Mouse (Mus musculus) ZHBTc4 (cell line): Measurements from ENCODE around the gene M6pr.

Source experiments
- DNase-seq: peaks from one replicate; pipeline ENCODE4 v3.0.0-alpha.2; 2011; ENCODE audit warnings: low read depth, low spot score

The M6pr gene

GRCm38 (mm10) chr6:122298223-122298609 lies 10.3 kb upstream of the M6pr start:
- DNase-seq = no peak

DNA sequence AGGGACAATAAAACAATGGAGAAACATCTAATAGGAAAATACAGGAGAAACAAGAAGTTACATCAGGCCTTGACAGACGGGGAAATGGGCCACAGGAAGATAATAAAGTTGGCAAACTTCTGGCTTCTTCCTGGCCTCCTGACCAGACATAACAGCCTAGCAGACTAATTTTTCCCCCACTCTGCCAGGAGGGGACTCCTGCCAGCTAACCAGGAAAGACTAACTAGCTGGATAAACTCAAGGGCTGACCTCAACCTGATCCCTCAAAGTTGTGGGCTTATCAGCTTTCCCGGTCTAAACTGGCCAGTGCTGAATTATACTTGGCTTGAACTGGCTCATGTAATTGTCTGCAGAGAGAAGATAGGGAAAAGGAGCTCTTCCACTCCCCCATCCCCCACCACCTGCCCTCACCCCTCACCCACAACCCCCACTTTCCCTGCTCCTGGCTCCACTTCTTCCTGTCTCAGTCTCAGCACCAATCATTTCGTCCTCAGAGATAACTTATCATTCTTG lies 8.8 kb upstream of the M6pr start:
- peak; percentile 19 for DNase-seq

- DNase-seq = no peak
These were observed 6.4 kb upstream of the M6pr start for GRCm38 (mm10) chr6:122302121-122302520.

- no peak for DNase-seq
These were observed 5.9 kb upstream of the M6pr start for GRCm38 (mm10) chr6:122302661-122303060.

DNA sequence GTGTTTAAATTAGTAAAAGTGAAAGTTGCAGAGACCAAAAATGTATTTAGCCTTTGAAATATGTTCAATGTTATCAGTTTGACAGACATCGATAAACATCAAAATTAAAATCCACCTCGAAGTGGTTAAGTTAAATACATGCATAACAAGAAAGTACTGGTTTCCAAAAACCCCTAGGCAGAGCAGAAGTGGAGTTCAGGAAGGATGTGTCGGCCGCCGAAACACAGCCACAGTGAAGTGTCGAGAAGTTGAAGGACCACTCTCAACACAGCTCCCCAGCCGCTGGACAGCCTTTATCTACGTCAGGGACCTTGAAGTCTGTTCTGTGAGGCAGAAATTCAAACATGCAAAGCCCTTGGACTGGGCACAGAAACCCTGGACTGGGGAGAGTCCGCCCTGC lies 5.0 kb upstream of the M6pr start:
- DNase-seq = no peak

DNA sequence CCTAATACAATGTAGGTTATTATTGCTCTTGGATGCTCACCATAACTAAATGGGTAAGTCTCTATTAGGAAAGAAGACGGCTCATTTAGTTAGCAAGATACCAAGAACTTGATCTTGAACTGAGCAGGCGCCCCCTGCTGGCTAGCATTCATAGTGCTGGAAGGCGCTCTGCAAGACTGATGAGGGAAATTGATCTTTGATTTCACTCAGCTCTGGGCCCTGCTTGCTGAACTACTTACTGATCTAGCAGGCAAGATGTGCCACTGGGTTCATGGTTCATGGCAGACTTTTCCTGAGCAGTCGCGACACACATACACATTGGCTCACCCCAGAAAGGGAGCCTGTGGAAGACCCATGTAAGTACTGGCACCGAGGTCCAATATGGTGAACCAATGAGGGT lies 4.2 kb upstream of the M6pr start:
- peak; percentile 93 for DNase-seq

DNA sequence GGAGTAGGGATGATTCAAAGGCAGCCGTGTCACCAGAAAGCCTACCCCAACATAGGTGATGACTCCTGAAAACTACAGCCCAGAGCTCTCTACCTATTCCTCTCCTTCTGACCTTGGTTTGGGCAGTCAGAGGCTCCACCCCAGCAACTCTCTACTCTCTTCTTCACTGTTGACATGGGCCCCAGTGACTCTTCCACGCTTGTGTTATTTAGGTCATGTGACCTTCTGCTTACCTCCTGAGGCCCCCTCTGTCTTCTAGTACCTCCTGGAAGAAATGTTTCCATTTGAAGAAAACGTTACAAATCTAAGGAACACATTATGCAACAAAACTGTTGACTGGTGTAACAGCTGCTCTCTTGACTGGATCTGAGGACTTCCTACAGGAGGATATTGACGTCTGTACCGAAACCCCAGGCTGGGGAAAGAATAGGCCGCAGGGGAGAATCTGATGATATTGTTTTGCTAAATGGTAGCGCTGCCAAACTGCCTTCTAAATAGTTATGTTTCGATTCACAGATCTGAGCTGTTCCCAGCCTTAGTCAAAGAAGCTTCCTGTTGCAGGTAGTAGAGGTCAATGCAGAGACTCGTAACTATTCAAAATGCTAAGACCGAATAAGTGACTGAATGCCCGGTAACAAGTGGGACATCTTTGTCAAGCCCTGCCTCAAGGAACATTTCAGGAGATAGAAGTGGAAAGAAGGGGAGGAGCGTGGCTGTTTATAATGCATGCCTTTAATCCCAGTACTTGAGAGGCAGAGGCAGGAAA lies 3.5 kb upstream of the M6pr start:
- peak; percentile 61 for DNase-seq

DNA sequence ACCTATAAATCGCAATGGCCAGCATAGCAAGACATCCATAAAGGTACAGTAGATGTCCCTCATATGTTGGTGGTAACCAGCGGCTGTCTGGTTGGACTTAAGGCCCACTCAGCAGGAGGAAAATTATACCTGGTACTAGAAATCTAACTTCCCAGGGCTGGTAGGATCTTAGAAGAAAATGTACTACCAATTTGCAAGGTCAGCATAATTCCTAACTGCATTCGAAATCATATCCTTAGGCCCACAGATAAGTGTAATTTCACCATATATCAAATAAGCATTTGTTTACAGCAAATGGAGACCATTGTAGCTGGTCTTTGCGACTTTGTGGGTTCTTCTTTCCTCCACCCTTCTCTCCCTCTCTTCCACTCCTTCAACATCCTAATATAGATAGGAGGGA lies 1.8 kb upstream of the M6pr start:
- DNase-seq = no peak

DNA sequence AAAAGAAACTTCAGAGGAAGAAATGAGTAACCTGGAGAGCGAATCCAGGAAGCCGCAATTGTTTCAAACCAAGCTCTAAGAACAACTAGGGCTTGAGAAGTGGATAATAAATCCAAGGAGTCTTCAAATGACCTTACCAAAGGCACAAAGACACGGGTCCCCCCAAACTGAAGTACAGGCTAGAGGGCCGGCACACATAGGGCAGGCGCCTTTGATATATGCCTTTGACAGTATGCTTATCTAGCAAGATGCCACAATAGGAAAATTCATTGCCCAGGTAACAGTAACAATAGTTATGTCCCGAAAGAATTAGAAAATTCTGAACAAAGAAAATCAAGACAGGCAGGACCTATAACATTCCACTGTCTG lies 400 bp upstream of the M6pr start:
- DNase-seq = no peak

DNA sequence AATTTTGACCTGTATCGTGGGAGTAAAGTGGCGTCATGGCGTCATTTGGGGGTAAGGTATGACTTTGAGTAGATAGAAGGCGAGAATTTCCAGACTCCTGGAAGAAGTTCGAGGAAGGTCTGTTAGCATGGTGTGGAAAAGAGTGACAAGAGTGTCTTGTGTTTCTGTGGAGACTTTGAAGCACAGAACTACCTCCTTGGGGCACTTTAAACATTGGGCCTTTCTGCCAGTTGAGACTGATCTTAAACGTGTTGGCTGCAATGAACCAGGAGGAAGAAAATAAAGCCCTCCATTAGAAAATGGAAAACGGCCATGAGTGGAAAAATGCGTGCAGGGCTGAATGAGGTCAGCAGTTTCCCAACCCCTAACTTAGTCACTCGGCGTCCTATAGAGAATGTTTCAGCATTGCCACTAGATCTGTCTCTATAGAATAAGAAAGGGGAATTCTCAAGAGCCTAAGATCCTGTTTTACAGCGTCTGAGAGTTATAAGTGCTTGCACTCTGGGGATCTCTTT lies 983 bp downstream of the M6pr start:
- DNase-seq = no peak

- no peak for DNase-seq
These were observed 1.8 kb downstream of the M6pr start for GRCm38 (mm10) chr6:122310187-122310820.

DNA sequence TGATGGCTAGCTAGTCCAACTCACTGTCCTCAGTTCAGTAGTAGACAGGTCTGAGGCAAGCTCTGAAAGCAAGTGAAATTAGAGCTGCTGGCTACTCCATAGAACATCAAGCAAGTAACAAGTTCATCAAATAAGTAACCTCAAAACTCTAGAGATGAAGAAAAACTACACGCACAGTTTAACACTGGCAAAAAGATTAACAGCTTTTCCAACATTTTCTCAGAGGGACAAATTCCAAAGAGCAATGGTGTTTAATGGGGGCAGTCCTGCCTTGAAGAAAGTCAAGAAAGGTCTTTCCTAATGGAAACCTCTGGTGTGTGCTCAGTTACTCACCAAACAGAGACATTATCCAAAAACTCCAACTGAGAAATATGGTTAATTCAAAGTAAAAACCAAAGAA lies 10.2 kb downstream of the M6pr start:
- DNase-seq = no peak

GRCm38 (mm10) chr6:122325361-122325975 lies 16.9 kb downstream of the M6pr start:
- no peak for DNase-seq

GRCm38 (mm10) chr6:122333081-122333612 lies 24.6 kb downstream of the M6pr start:
- no peak for DNase-seq

- peak; percentile 58 for DNase-seq
These were observed 26.3 kb downstream of the M6pr start for GRCm38 (mm10) chr6:122334786-122335340.

DNA sequence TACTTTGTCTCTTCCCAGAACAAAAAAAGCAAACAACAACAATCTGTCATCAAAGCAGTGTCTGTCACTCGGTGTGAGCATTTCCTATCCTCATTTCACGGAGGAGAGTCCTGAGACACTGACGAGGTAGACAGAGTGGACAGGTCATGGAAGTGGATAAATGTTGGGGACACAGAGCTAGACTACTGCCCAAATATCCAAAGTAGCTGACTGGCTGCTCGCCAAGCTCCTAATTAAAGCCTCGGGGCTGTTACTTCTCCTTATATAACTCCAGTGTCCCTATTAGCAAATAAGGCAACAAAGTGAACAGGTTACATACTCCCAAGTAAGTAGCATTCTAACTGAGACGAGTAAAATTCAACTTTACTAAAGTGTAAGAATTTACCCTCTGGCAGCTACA lies 29.0 kb downstream of the M6pr start:
- no peak for DNase-seq

GRCm38 (mm10) chr6:122339047-122339647 lies 30.6 kb downstream of the M6pr start:
- DNase-seq = peak; percentile 89

DNA sequence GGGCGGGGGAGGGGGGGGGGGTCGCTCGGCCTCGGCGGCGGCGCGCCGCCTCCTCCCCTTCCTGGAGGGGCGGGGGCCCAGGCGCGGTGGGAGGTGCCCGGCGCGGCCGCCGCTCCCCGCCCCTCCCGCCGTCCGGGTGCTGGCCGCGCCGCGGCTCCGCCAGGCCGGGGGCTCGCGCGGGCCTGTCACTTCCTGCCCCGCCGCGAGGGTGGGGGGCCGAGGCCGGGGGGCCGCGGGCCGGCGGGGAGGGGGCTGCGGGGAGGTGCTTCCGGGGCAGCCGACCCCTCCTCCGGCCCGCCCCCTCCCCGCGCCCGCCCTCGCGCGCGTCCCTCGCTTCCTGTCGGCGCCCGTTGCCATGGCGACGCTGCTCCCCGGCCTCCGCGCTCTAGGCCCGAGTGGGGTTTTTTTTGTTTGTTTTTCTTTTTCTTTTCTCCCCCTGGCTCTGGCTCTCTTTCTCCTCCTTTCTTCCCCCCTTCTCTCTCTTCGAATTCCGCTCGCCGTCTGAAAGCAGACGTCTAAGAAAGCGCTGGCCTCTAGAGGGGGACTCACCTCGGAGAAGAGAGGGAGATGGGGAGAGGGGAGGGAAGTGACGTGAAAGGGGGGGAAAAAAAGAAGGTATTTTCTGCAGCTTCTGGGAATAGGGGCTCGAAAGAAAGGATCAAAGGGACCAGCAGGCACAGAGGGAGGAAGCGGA lies 31.3 kb downstream of the M6pr start:
- DNase-seq = peak; percentile 93

DNA sequence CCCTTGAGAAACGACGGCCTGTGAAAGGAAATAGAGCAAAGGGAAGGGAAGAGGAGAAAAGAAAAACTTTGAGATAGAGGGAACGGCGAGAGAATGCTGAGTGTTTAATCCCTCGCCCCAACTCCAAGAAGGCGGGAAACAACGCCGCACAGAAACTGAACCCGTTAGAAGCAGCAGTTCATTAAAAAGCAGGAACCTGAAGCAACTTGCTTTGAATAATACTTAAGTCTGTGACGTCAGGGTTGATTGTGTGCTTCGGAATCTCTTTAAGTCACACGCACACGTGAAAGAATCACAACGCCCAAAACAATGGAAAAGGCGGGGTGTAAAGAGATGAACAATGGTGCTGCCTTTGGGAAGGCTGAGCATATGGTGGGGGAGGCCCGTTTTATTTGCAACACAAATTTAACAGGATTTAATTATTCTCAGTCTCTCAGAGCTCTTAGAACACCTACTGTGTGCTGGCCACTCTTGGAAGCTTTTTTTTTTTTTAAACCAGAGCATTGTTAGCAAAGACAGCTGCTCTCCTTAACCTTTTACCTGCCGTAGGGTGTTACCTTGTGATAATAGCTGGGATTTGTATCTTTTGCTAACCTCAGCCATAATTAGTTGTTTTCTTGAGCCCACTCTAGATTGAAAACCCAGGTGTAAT lies 32.0 kb downstream of the M6pr start, which contains the start of gene Phc1:
Gene Phc1, minus strand, starts transcription at position 213 of the 652 bp plus-strand sequence.
- DNase-seq = peak; percentile 96
